11 mouse cellular contexts compared by ENCODE assay signal in the genomic region with DNA sequence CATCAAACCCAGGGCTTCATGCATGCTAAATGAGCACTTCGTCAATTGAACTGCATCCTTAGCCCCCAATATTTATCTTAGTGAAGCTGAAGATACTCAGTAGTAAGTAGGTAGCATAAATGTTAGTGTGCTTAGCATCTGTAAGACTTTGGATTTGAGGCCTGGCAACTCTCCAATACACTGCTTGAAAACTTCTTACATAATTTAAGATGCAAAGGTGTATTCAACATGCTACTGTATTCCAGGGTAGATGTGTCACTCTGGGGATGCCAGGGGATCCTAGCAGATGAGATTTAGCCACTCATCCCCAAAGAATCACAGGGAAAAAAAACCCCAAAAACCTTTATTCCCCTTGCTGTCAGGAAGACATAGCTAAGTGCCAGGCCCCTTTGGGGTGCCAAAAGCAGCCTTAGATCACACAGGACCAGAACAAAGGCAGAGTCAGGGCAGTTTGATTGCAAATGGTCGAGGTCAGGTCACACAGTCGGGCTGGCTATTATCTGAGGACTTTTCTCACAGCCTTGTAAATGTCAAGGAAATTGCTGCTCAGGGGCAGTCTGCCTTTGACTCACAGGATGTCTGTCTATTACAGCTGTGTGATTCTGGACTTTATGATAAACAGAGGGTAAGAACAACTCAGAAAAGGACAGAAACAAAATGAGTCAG. TPM values are rescaled to one million over a fixed set of nuclear protein-coding genes. Genes with fewer than 3 reads are reported as not detected.
DNase-seq lines count a peak whose midpoint lies in the region; ATAC-seq and TF ChIP-seq lines count a peak whose summit lies in the region.
"Had no signal": no experiment of that assay in that cellular context is flagged by ENCODE, and none has a peak within 500 bp of the region (broad histone marks: within the 10 kb centered on the region; RNA-seq: fewer than 3 reads in every experiment).

No protein-coding gene starts in this region.

- H3K4me1 ChIP-seq in hindbrain, embryonic 10.5 days (replicated peaks) = peaks cover 48% of the 10 kb centered on the region
- H3K4me1 ChIP-seq in hindbrain, postnatal 0 days (ENCODE audit: insufficient read depth, low read length) = no peaks in the 10 kb centered on the region
- H3K4me1 ChIP-seq in forebrain, embryonic 16.5 days (replicated peaks; ENCODE audit: control insufficient read depth, insufficient read depth, low read length) = peaks cover 19% of the 10 kb centered on the region
- H3K4me1 ChIP-seq in midbrain, embryonic 12.5 days = peaks cover 27% of the 10 kb centered on the region

- no peak for TF ChIP-seq CTCF in hindbrain, postnatal 0 days (IDR thresholded peaks at IDR 0.05; ENCODE audit: low read depth)

- no peaks in the 10 kb centered on the region for H3K9me3 ChIP-seq in hindbrain, embryonic 10.5 days
- H3K9me3 ChIP-seq in hindbrain, postnatal 0 days (ENCODE audit: low read length) = no peaks in the 10 kb centered on the region
- H3K9me3 ChIP-seq in forebrain, embryonic 16.5 days (ENCODE audit: control insufficient read depth, low read length) = no peaks in the 10 kb centered on the region
- no peaks in the 10 kb centered on the region for H3K9me3 ChIP-seq in midbrain, embryonic 12.5 days

- ATAC-seq in hindbrain, postnatal 0 days = no peak
- peak; percentile 18; the same call in 1 of the 2 replicates for ATAC-seq in forebrain, embryonic 16.5 days
- no peak for ATAC-seq in midbrain, embryonic 12.5 days (ENCODE audit: low FRiP score, low read depth)
- ATAC-seq in activated CD4-positive, CD25-positive, alpha-beta regulatory T cell, adult 4 months = no peak

- peak overlapping the region; percentile 77 for H3K27ac ChIP-seq in hindbrain, embryonic 10.5 days
- H3K27ac ChIP-seq in hindbrain, postnatal 0 days = no peak overlapping the region
- no peak overlapping the region for H3K27ac ChIP-seq in forebrain, embryonic 16.5 days (ENCODE audit: low read length)
- H3K27ac ChIP-seq in midbrain, embryonic 12.5 days (replicated peaks) = peak overlapping the region; percentile 39

- H3K9ac ChIP-seq in hindbrain, postnatal 0 days (replicated peaks; ENCODE audit: low read length) = no peak overlapping the region
- H3K9ac ChIP-seq in forebrain, embryonic 16.5 days (replicated peaks; ENCODE audit: low read depth, low read length) = no peak overlapping the region
- H3K9ac ChIP-seq in midbrain, embryonic 12.5 days (replicated peaks) = no peak overlapping the region

- peaks cover 17% of the 10 kb centered on the region; the same call in 1 of the 2 replicates for H3K27me3 ChIP-seq in hindbrain, embryonic 10.5 days (ENCODE audit: insufficient read depth, poor library complexity, severe bottlenecking)
- no peaks in the 10 kb centered on the region for H3K27me3 ChIP-seq in hindbrain, postnatal 0 days (ENCODE audit: insufficient read depth, low read length)
- no peaks in the 10 kb centered on the region for H3K27me3 ChIP-seq in forebrain, embryonic 16.5 days (replicated peaks; ENCODE audit: control insufficient read depth, insufficient read depth, low read length)
- H3K27me3 ChIP-seq in midbrain, embryonic 12.5 days = no peaks in the 10 kb centered on the region

- no peak overlapping the region for H3K4me2 ChIP-seq in hindbrain, postnatal 0 days (ENCODE audit: low read depth, low read length)
- no peak overlapping the region for H3K4me2 ChIP-seq in forebrain, embryonic 16.5 days (ENCODE audit: low read length)
- H3K4me2 ChIP-seq in midbrain, embryonic 12.5 days (replicated peaks) = no peak overlapping the region

- H3K36me3 ChIP-seq in hindbrain, embryonic 10.5 days = no peaks in the 10 kb centered on the region
- H3K36me3 ChIP-seq in hindbrain, postnatal 0 days (ENCODE audit: insufficient read depth, low read length) = no peaks in the 10 kb centered on the region
- no peaks in the 10 kb centered on the region for H3K36me3 ChIP-seq in forebrain, embryonic 16.5 days (ENCODE audit: control insufficient read depth, insufficient read depth)
- H3K36me3 ChIP-seq in midbrain, embryonic 12.5 days = no peaks in the 10 kb centered on the region

- no peak overlapping the region for H3K4me3 ChIP-seq in hindbrain, embryonic 10.5 days
- H3K4me3 ChIP-seq in hindbrain, postnatal 0 days (ENCODE audit: low read length) = no peak overlapping the region
- H3K4me3 ChIP-seq in forebrain, embryonic 16.5 days (replicated peaks; ENCODE audit: low read length) = no peak overlapping the region
- H3K4me3 ChIP-seq in midbrain, embryonic 12.5 days = no peak overlapping the region

- 21% methylated on average over 3 of the region's 3 CpGs for WGBS in hindbrain, embryonic 10.5 days
- 21% methylated on average over 3 of the region's 3 CpGs for WGBS in hindbrain, postnatal 0 days
- 16% methylated on average over 3 of the region's 3 CpGs for WGBS in forebrain, embryonic 16.5 days
- WGBS in midbrain, embryonic 12.5 days = 24% methylated on average over 3 of the region's 3 CpGs

- peak; percentile 53 for DNase-seq in hindbrain, embryonic 10.5 days (ENCODE audit: low spot score)
- no peak for DNase-seq in hindbrain, postnatal 0 days (ENCODE audit: low spot score)
- DNase-seq in adrenal gland, postnatal 36 days = peak; percentile 55 to 57
- no peak for DNase-seq in cerebellum, postnatal 10 days
- DNase-seq in right cerebral cortex, postnatal 4 days = no peak
- DNase-seq: gastrocnemius, postnatal 25 days; thymus, postnatal 25 days had no signal

RNA-seq across cellular contexts. Expression of a gene that starts 17.0 kb away (rescaled TPM):
- polyA plus RNA-seq in hindbrain, embryonic 10.5 days (2016; fragmentation: Nextera tagmentation; extraction: Ambion mirVana) = 10.6 and 13.3 TPM in 2 replicates
- total RNA-seq in hindbrain, postnatal 0 days (2014; rRNA removed) = 42.8 and 52.5 TPM in 2 replicates
- polyA plus RNA-seq in hindbrain, postnatal 0 days (2015; fragmentation: Nextera tagmentation; extraction: Ambion mirVana) = 14.3 and 14.8 TPM in 2 replicates
- 10 to 100 TPM; 63.7 to 92.3 TPM for total RNA-seq in adrenal gland, postnatal 36 days (2021)
- polyA plus RNA-seq in forebrain, embryonic 16.5 days (2015; fragmentation: Nextera tagmentation; extraction: Ambion mirVana) = 21.6 and 28.8 TPM in 2 replicates
- 12.5 and 12.7 TPM in 2 replicates for polyA plus RNA-seq in midbrain, embryonic 12.5 days (2016; fragmentation: Nextera tagmentation; extraction: Ambion mirVana)
- 10 to 100 TPM in 1 of 2 experiments, 1 to 10 TPM in 1; 9.2 to 10.6 TPM for polyA plus RNA-seq in activated CD4-positive, CD25-positive, alpha-beta regulatory T cell, adult 4 months (2017; shearing (Covaris generic))

RNA-seq across cellular contexts. Expression of a gene that starts 17.9 kb away (rescaled TPM):
- not detected in 2 replicates for polyA plus RNA-seq in hindbrain, embryonic 10.5 days (2016; fragmentation: Nextera tagmentation; extraction: Ambion mirVana)
- not detected in 2 replicates for total RNA-seq in hindbrain, postnatal 0 days (2014; rRNA removed)
- polyA plus RNA-seq in hindbrain, postnatal 0 days (2015; fragmentation: Nextera tagmentation; extraction: Ambion mirVana) = not detected in 2 replicates
- not detected for total RNA-seq in adrenal gland, postnatal 36 days (2021)
- polyA plus RNA-seq in forebrain, embryonic 16.5 days (2015; fragmentation: Nextera tagmentation; extraction: Ambion mirVana) = not detected in 2 replicates
- polyA plus RNA-seq in midbrain, embryonic 12.5 days (2016; fragmentation: Nextera tagmentation; extraction: Ambion mirVana) = not detected in 2 replicates
- polyA plus RNA-seq in activated CD4-positive, CD25-positive, alpha-beta regulatory T cell, adult 4 months (2017; shearing (Covaris generic)) = not detected
- total RNA-seq: gastrocnemius, postnatal 25 days; left cerebral cortex, adult 18-20 months had no signal

Comparison
In these comparisons a context has a peak if more than half of its experiments do, and no peak if none do; other contexts are left out.
1. DNase-seq: peak in hindbrain, embryonic 10.5 days (single experiment) and adrenal gland, postnatal 36 days (2 of 2); none in hindbrain, postnatal 0 days (single experiment), cerebellum, postnatal 10 days (0 of 2) and right cerebral cortex, postnatal 4 days (single experiment).
2. H3K27ac ChIP-seq: peak in hindbrain, embryonic 10.5 days (single experiment) and midbrain, embryonic 12.5 days (single experiment); none in hindbrain, postnatal 0 days (single experiment) and forebrain, embryonic 16.5 days (single experiment).